Mouse (Mus musculus): ENCODE data around the gene Phf6.
A peak's percentile ranks its signal among the peaks of the same experiment; 100 is the strongest.

- TF ChIP-seq CTCF (conservative IDR thresholded peaks at IDR 0.05 in 1 of 2, IDR thresholded peaks at IDR 0.05 in 1 of 2; ENCODE audit: low read depth in 2 of 2, low read length in 2 of 2) (peak in 1 of 2 experiments; percentile 73; a peak in 2 of 4 replicates), EP300 (IDR thresholded peaks at IDR 0.05; ENCODE audit: low read length) (no peak)
Measured at GRCm38 (mm10) chrX:52864126-52864525, 47.9 kb upstream of the Phf6 start.
